Mouse (Mus musculus) subcutaneous adipose tissue, adult 2 months (tissue): ENCODE measurements around the gene Asb9. TPM values are rescaled to one million over a fixed set of nuclear protein-coding genes. Genes with fewer than 3 reads are reported as not detected.

Source experiments
- polyA plus RNA-seq: library from polyadenylated mRNA; depleted of rRNA; stranded (reverse); fragments of >200 nt; gene quantifications from 2 replicates; pipeline ENCODE4 v1.2.3, GENCODE M21; 2012; ENCODE audit warnings: low replicate concordance; rRNA removed

Asb9 gene
- polyA plus RNA-seq = not detected in 2 replicates

DNA sequence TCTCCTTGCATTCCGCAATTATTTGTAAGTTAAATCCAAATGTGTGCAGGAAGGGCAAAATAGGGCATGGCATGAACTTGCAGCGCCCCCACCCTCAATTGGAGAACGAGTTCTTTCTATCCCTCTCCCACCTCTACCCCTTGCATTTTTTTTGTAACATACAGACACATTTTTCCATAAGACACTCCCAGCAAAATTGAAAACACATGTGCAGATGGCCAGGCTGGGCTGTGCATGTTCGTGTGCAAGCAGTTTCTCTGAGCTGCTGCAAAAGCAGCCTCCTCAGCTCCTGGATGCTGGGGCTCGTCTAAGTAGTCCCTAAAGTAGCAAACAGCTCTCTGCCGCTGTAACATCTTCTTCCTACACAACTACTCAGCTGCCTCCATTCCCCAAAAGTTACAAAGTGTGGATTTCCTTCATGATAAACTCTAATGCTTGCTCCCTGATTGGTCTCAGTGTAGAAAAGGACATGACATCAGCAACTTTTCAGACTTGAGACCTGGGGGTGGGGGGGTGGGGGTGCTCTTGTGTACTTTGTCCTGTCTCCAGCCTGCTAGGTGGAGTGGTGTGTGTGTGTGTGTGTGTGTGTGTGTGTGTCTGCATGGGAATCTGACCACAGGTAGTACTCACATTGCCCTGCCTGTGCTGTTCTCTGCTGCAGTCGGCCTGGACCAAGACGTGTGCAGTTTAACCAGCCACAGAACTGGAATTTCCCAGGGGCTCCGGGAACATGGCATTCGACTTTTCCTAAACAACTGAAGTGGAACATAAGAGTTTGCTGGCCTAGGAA lies at the start of gene Asb9:
TSS of gene Asb9 (plus strand) at position 619 of the 790 bp plus-strand sequence.

Other genes with a start within 250 kb of the Asb9 start
- 0.83 and 1.0 TPM in 2 replicates for gene Bmx, start 248.1 kb upstream of the Asb9 start, polyA plus RNA-seq
- gene Pir, start 237.0 kb upstream of the Asb9 start, polyA plus RNA-seq = 3.7 and 5.5 TPM in 2 replicates
- 12.6 and 17.0 TPM in 2 replicates for gene Vegfd, start 132.9 kb upstream of the Asb9 start, polyA plus RNA-seq
- 1.9 and 3.7 TPM in 2 replicates for gene Piga, start 86.5 kb upstream of the Asb9 start, polyA plus RNA-seq
- gene Asb11, start 69.3 kb upstream of the Asb9 start, polyA plus RNA-seq = 0.09 TPM in 1 of 2 replicates, not detected in the other